Mouse (Mus musculus): ENCODE measurements around the gene Ctnnb1. TPM values are rescaled to one million over a fixed set of nuclear protein-coding genes. Genes with fewer than 3 reads are reported as not detected.

The Ctnnb1 gene
- polyA plus RNA-seq, 1 experiment: 230 TPM

- Histone ChIP-seq H3K4me1 (ENCODE audit: control insufficient read depth, insufficient read depth, insufficient read length, low read length) (peaks cover 21% of the 10 kb centered on the region), H3K27ac (ENCODE audit: insufficient read depth, low read depth, low read length) (peak overlapping the region; percentile 85), H3K36me3 (ENCODE audit: control insufficient read depth, insufficient read depth, low read length) (peaks cover 7% of the 10 kb centered on the region; the same call in 1 of the 2 replicates), H3K27me3 (ENCODE audit: control insufficient read depth, insufficient read depth, low read length) (no peaks in the 10 kb centered on the region), H3K4me3 (ENCODE audit: low read depth, low read length) (peak overlapping the region; percentile 99)
- TF ChIP-seq POLR2A (IDR thresholded peaks at IDR 0.05; ENCODE audit: low read depth, low read length): no peak
- TF ChIP-seq CTCF (IDR thresholded peaks at IDR 0.05; ENCODE audit: extremely low read depth, insufficient read length, insufficient replicate concordance, low read depth, low read length): no peak
- WGBS: under 1% methylated on average over 58 of the region's 58 CpGs
Observed at GRCm38 (mm10) chr9:120933587-120933885, 4.5 kb downstream of the Ctnnb1 start.

DNA sequence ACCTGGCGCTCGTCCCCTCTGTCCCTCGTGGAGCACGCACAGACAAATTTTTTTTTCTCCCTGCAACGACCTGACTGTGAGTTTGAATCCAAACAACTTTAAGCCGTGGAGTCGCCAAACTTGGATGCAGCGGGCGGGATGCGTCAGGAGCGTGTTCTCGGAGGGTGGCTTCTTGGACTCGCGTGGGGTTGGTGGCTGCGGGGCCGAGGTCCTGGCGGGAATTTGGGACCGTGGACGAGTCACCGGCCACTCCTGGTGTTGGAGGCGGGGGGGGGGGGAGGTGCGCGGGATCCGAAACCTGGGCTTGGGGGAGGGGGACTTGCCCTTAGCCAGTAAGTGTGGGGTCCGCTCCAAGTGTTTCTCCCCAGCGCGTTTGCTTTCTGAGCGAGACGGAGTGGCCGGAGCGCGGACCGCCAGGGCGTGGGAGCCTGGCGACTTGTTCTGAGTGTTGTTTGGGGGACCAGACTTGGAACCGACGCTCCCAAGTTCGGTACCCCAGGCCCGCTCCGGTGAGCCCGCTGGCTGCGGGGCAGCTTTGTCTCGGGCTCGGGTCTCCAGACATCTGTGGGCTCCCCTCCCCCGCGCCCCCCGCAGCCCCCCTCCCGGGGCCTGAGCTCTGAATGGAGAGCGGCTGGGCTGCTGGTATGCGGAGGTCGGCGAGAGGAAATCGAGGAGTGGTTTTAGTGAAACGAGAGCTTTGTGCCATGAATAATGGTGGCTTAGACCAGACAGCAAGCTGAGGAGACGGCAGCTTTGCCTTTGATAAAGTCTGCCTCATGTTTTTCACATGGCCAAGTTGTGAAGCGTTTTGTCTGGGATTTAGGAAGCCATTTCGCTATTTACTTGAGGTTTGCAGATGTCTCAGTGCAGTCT is 5.1 kb downstream of the Ctnnb1 start:
- no peaks in the 10 kb centered on the region for H3K27me3 ChIP-seq (ENCODE audit: control insufficient read depth, insufficient read depth, low read length)
- WGBS: under 1% methylated on average over 57 of the region's 57 CpGs
- H3K27ac ChIP-seq (ENCODE audit: insufficient read depth, low read depth, low read length): peak overlapping the region; percentile 82
- H3K4me1 ChIP-seq (ENCODE audit: control insufficient read depth, insufficient read depth, insufficient read length, low read length): peaks cover 21% of the 10 kb centered on the region
- H3K36me3 ChIP-seq (ENCODE audit: control insufficient read depth, insufficient read depth, low read length): peaks cover 7% of the 10 kb centered on the region; the same call in 1 of the 2 replicates
- no peak for TF ChIP-seq CTCF (IDR thresholded peaks at IDR 0.05; ENCODE audit: extremely low read depth, insufficient read length, insufficient replicate concordance, low read depth, low read length)
- no peak for TF ChIP-seq POLR2A (IDR thresholded peaks at IDR 0.05; ENCODE audit: low read depth, low read length)
- H3K4me3 ChIP-seq (ENCODE audit: low read depth, low read length): peak overlapping the region; percentile 99

GRCm38 (mm10) chr9:120934821-120935633 is 6.0 kb downstream of the Ctnnb1 start:
- Histone ChIP-seq H3K36me3 (ENCODE audit: control insufficient read depth, insufficient read depth, low read length) (peaks cover 7% of the 10 kb centered on the region; the same call in 1 of the 2 replicates), H3K4me1 (ENCODE audit: control insufficient read depth, insufficient read depth, insufficient read length, low read length) (peaks cover 24% of the 10 kb centered on the region), H3K4me3 (ENCODE audit: low read depth, low read length) (peak overlapping the region; percentile 99), H3K27ac (ENCODE audit: insufficient read depth, low read depth, low read length) (peak overlapping the region; percentile 82), H3K27me3 (ENCODE audit: control insufficient read depth, insufficient read depth, low read length) (no peaks in the 10 kb centered on the region)
- WGBS: 1% methylated on average over 14 of the region's 14 CpGs
- TF ChIP-seq CTCF (IDR thresholded peaks at IDR 0.05; ENCODE audit: extremely low read depth, insufficient read length, insufficient replicate concordance, low read depth, low read length) (no peak), POLR2A (IDR thresholded peaks at IDR 0.05; ENCODE audit: low read depth, low read length) (no peak)

- peak overlapping the region; percentile 82 for H3K27ac ChIP-seq (ENCODE audit: insufficient read depth, low read depth, low read length)
- WGBS: 3% methylated on average over 4 of the region's 4 CpGs
- TF ChIP-seq CTCF (IDR thresholded peaks at IDR 0.05; ENCODE audit: extremely low read depth, insufficient read length, insufficient replicate concordance, low read depth, low read length) (no peak; the same call in 1 of the 2 replicates), POLR2A (IDR thresholded peaks at IDR 0.05; ENCODE audit: low read depth, low read length) (no peak)
Observed at GRCm38 (mm10) chr9:120935634-120935922, 6.6 kb downstream of the Ctnnb1 start.

DNA sequence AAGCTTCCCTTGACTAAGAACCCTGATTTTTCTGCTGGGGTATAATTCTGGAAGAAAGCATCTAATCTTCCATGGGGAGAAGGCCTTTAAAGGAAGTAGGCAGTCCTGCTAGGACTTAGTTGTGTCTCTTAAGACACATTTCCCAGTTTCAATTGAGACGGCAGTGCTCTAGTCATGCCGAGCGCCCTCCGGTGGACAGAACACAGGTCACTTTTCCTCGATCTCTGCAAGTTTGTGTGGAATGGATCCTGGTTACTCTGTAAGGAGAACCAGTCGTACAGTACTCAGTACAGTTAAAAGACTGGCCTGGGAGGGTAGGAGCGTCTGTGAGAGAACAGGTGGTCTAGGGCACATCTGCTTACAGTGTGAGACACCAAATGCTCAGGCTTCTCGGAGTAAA is 7.3 kb downstream of the Ctnnb1 start:
- Histone ChIP-seq H3K4me3 (ENCODE audit: low read depth, low read length) (peak overlapping the region; percentile 30; the same call in 1 of the 2 replicates), H3K27ac (ENCODE audit: insufficient read depth, low read depth, low read length) (peak overlapping the region; percentile 13; the same call in 1 of the 2 replicates), H3K36me3 (ENCODE audit: control insufficient read depth, insufficient read depth, low read length) (peaks cover 11% of the 10 kb centered on the region), H3K27me3 (ENCODE audit: control insufficient read depth, insufficient read depth, low read length) (no peaks in the 10 kb centered on the region), H3K4me1 (ENCODE audit: control insufficient read depth, insufficient read depth, insufficient read length, low read length) (peaks cover 28% of the 10 kb centered on the region)
- TF ChIP-seq POLR2A (IDR thresholded peaks at IDR 0.05; ENCODE audit: low read depth, low read length) (no peak), CTCF (IDR thresholded peaks at IDR 0.05; ENCODE audit: extremely low read depth, insufficient read length, insufficient replicate concordance, low read depth, low read length) (peak; percentile 81; the same call in 1 of the 2 replicates)
- WGBS: 5% methylated on average over 8 of the region's 8 CpGs

More at GRCm38 (mm10) chr9:120935634-120935922, 6.6 kb downstream of the Ctnnb1 start:
- Histone ChIP-seq H3K27me3 (ENCODE audit: control insufficient read depth, insufficient read depth, low read length) (no peaks in the 10 kb centered on the region), H3K36me3 (ENCODE audit: control insufficient read depth, insufficient read depth, low read length) (peaks cover 11% of the 10 kb centered on the region; the same call in 1 of the 2 replicates), H3K4me3 (ENCODE audit: low read depth, low read length) (peak overlapping the region; percentile 54), H3K4me1 (ENCODE audit: control insufficient read depth, insufficient read depth, insufficient read length, low read length) (peaks cover 24% of the 10 kb centered on the region)

GRCm38 (mm10) chr9:120940858-120941257 is 11.8 kb downstream of the Ctnnb1 start:
- Histone ChIP-seq H3K27ac (ENCODE audit: insufficient read depth, low read depth, low read length) (no peak overlapping the region), H3K4me3 (ENCODE audit: low read depth, low read length) (no peak overlapping the region), H3K4me1 (ENCODE audit: control insufficient read depth, insufficient read depth, insufficient read length, low read length) (peaks cover 31% of the 10 kb centered on the region), H3K27me3 (ENCODE audit: control insufficient read depth, insufficient read depth, low read length) (no peaks in the 10 kb centered on the region), H3K36me3 (ENCODE audit: control insufficient read depth, insufficient read depth, low read length) (peaks cover 13% of the 10 kb centered on the region)
- TF ChIP-seq POLR2A (IDR thresholded peaks at IDR 0.05; ENCODE audit: low read depth, low read length) (no peak), CTCF (IDR thresholded peaks at IDR 0.05; ENCODE audit: extremely low read depth, insufficient read length, insufficient replicate concordance, low read depth, low read length) (no peak)
- WGBS: 80% methylated on average over 3 of the region's 3 CpGs

- Histone ChIP-seq H3K4me3 (ENCODE audit: low read depth, low read length) (no peak overlapping the region), H3K27me3 (ENCODE audit: control insufficient read depth, insufficient read depth, low read length) (no peaks in the 10 kb centered on the region), H3K4me1 (ENCODE audit: control insufficient read depth, insufficient read depth, insufficient read length, low read length) (peaks cover 24% of the 10 kb centered on the region), H3K36me3 (ENCODE audit: control insufficient read depth, insufficient read depth, low read length) (peaks cover 6% of the 10 kb centered on the region; the same call in 1 of the 2 replicates), H3K27ac (ENCODE audit: insufficient read depth, low read depth, low read length) (no peak overlapping the region)
- 22% methylated on average over 1 of the region's 1 CpGs for WGBS
- TF ChIP-seq CTCF (IDR thresholded peaks at IDR 0.05; ENCODE audit: extremely low read depth, insufficient read length, insufficient replicate concordance, low read depth, low read length) (no peak), POLR2A (IDR thresholded peaks at IDR 0.05; ENCODE audit: low read depth, low read length) (no peak)
Observed at GRCm38 (mm10) chr9:120943757-120944156, 14.7 kb downstream of the Ctnnb1 start.
